Mouse (Mus musculus): ENCODE data around the gene Nr2c2ap. TPM values are rescaled to one million over a fixed set of nuclear protein-coding genes. Genes with fewer than 3 reads are reported as not detected.
A peak's percentile ranks its signal among the peaks of the same experiment; 100 is the strongest.

Nr2c2ap gene
- polyA plus RNA-seq, 1 experiment from 2014 or later = 46.0 TPM

DNA sequence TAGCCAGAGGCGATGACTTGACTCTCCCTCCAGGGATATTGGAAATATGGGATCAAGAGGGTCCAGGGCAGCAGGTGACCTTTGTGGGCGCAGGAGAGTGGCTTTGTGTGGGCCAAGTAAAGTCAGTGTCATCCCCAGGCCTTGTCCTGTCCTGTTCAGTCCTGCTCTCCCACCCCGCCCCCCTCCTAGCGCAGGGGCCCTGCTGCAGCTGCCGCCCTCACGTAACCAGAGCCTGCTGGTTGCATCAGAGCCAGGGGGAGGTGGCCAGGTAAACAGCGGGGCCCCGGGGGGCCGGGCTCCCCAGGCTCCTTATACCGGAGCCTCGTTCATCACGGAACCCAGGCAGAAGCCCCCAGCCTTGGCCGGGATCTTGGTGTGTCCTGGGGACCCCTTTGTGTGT is 19.0 kb downstream of the Nr2c2ap start:
- WGBS = 16% methylated on average over 13 of the region's 13 CpGs
- H3K4me2 ChIP-seq (ENCODE audit: low read length) = no peak overlapping the region

DNA sequence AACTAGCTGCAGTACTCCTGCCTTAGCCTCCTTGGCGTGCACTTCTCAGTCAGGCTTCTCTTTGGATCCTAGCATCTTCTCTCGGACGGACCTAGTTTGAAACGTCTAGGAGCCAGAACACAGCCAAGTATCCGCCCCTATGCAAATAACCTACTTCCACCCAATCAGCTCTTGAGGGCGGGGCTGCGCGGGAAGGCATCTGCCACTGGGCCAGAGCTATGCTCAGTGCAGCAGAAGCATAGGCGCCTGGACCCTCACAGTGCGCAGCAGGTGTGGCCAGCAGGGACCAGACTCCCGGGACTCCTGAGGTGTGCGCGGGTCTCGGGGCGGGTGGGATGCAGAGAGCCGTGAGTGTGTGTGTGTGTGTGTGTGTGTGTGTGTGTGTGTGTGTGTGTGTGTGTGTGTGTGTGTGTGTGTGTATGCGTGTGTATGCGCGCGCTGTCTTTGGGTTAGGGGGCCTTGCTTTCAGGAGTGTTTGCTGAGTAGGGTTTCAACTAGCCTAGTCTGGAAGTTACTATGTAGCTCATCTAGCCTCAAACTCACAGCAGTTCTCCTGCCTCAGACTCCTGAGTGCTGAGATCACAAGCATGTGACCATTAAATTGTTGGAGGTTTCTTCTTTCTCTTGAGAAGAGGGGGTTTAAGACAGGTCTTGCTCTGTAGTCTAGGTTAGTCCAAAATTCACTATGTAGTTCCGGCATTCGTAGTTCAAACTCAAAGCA is 21.6 kb downstream of the Nr2c2ap start:
- Histone ChIP-seq H3K27ac (ENCODE audit: low read depth, low read length) (no peak overlapping the region), H3K27me3 (replicated peaks; ENCODE audit: control insufficient read depth, insufficient read depth, low read length) (no peaks in the 10 kb centered on the region), H3K4me3 (ENCODE audit: low read depth, low read length) (no peak overlapping the region), H3K4me2 (ENCODE audit: low read length) (peak overlapping the region; percentile 31), H3K4me1 (ENCODE audit: control insufficient read depth, insufficient read depth, low read length) (no peaks in the 10 kb centered on the region), H3K9ac (ENCODE audit: low read length) (0 out of 2 replicates have a peak overlapping the region, but pooled peaks have one; percentile 17), H3K36me3 (ENCODE audit: control insufficient read depth, insufficient read depth, low read length) (no peaks in the 10 kb centered on the region), H3K9me3 (replicated peaks; ENCODE audit: control insufficient read depth, low read length) (no peaks in the 10 kb centered on the region)
- peak; percentile 96 for ATAC-seq
- 13% methylated on average over 20 of the region's 22 CpGs for WGBS
- DNase-seq (ENCODE audit: low spot score) = peak; percentile 91

More for the DNA sequence above, 19.0 kb downstream of the Nr2c2ap start:
- Histone ChIP-seq H3K27ac (ENCODE audit: low read depth, low read length) (no peak overlapping the region), H3K4me1 (ENCODE audit: control insufficient read depth, insufficient read depth, low read length) (no peaks in the 10 kb centered on the region), H3K27me3 (replicated peaks; ENCODE audit: control insufficient read depth, insufficient read depth, low read length) (no peaks in the 10 kb centered on the region), H3K9ac (ENCODE audit: low read length) (no peak overlapping the region), H3K36me3 (ENCODE audit: control insufficient read depth, insufficient read depth, low read length) (peaks cover 22% of the 10 kb centered on the region), H3K9me3 (replicated peaks; ENCODE audit: control insufficient read depth, low read length) (no peaks in the 10 kb centered on the region), H3K4me3 (ENCODE audit: low read depth, low read length) (no peak overlapping the region)
- no peak for DNase-seq (ENCODE audit: low spot score)
- ATAC-seq = no peak

DNA sequence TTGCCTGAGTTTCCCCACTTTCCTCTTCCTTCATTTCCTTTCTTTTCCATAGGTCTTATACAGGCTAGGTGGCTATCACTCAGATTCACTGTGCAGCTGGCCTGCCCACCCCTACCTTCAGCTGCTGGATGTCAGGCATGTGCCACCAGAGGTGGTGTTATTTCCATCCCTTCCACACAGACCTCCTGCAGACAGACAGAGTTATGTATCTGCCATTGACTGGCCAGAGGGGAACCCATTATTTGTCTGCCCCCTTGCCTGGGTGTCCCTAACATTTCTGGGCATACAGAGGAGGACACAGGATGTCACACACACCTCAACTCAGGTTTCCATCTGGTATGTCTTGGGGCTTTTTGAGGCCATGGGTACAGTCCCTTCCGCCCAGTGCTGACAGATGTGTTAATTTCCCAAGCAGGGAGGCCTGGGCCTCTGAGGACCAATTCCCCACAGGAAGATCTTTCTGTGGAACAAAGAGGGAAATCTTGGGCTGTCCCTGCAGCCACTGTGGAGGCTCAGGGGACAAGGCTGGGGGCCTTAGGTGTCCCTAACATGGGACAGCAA is 26.2 kb downstream of the Nr2c2ap start:
- no peaks in the 10 kb centered on the region for H3K4me1 ChIP-seq (ENCODE audit: control insufficient read depth, insufficient read depth, low read length)
- no peak overlapping the region for H3K4me3 ChIP-seq (ENCODE audit: low read depth, low read length)
- no peak overlapping the region for H3K4me2 ChIP-seq (ENCODE audit: low read length)
- no peak overlapping the region for H3K9ac ChIP-seq (ENCODE audit: low read length)
- no peak overlapping the region for H3K27ac ChIP-seq (ENCODE audit: low read depth, low read length)
- ATAC-seq (no peak), DNase-seq (ENCODE audit: low spot score) (no peak)
- WGBS = 94% methylated on average over 1 of the region's 1 CpGs
- no peaks in the 10 kb centered on the region for H3K9me3 ChIP-seq (replicated peaks; ENCODE audit: control insufficient read depth, low read length)
- no peaks in the 10 kb centered on the region for H3K27me3 ChIP-seq (replicated peaks; ENCODE audit: control insufficient read depth, insufficient read depth, low read length)
- no peaks in the 10 kb centered on the region for H3K36me3 ChIP-seq (ENCODE audit: control insufficient read depth, insufficient read depth, low read length)

DNA sequence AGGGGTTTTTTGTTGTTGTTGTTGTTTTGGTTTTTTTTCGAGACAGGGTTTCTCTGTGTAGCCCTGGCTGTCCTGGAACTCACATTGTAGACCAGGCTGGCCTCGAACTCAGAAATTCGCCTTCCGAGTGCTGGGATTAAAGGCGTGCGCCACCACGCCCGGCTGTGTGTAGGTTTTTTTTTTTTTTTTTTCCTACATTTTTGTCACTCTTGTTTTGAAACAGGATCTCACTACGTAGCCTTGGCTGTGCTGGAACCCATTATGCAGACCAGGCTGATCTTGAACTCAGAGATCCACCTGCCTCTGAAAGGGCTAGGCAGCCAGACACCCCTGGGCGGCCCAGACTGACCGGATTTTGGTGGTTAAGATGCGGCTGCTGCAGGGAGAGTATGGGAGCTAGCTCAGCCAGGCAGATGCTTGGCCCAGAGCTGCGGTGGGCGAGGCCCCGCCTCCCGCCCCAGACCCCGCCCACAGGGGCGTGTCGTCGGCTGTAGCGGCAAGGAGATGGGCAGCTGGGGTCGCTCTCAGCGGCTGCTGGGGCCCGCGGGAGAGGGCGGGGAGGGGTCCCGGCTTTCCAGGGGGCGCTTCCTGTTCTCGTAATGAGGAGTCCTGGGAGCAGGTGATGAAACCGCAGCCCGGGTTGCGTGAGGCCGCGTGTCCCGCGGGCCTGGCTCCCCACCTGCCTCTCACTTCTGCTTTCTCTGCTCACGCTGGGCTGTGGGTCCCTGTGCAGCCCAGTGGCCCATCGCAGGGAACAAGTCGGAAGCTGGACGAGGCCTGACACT is 27.1 kb downstream of the Nr2c2ap start:
- H3K36me3 ChIP-seq (ENCODE audit: control insufficient read depth, insufficient read depth, low read length) = no peaks in the 10 kb centered on the region
- H3K4me2 ChIP-seq (ENCODE audit: low read length) = peak overlapping the region; percentile 67
- H3K27me3 ChIP-seq (replicated peaks; ENCODE audit: control insufficient read depth, insufficient read depth, low read length) = no peaks in the 10 kb centered on the region
- no peaks in the 10 kb centered on the region for H3K9me3 ChIP-seq (replicated peaks; ENCODE audit: control insufficient read depth, low read length)
- ATAC-seq = peak; percentile 97
- 11% methylated on average over 40 of the region's 40 CpGs for WGBS
- peak; percentile 86 for DNase-seq (ENCODE audit: low spot score)
- H3K27ac ChIP-seq (ENCODE audit: low read depth, low read length) = no peak overlapping the region
- H3K4me1 ChIP-seq (ENCODE audit: control insufficient read depth, insufficient read depth, low read length) = no peaks in the 10 kb centered on the region
- peak overlapping the region; percentile 43 for H3K4me3 ChIP-seq (ENCODE audit: low read depth, low read length)
- H3K9ac ChIP-seq (ENCODE audit: low read length) = peak overlapping the region; percentile 59

DNA sequence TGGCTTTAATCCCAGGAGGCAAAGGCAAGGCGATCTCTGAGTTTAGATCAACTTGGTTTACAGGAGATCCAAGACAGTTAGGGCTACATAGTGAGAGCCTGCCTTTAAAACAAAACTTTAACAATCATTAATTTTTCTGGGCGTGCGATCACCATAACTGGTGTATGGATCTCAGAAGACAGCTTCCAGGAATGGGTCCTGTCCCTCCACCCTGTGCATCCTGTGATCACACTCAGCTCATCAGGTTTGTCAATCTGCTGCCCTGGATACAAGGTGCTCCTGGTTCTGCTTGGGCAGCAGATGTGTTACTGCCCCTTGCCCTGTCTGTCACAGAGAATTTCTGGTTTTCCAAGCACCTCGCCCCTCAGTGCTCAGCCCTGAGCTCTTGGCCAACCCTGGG is 28.1 kb downstream of the Nr2c2ap start:
- H3K27ac ChIP-seq (ENCODE audit: low read depth, low read length) = no peak overlapping the region
- WGBS = 88% methylated on average over 4 of the region's 4 CpGs
- no peaks in the 10 kb centered on the region for H3K4me1 ChIP-seq (ENCODE audit: control insufficient read depth, insufficient read depth, low read length)
- no peak overlapping the region for H3K9ac ChIP-seq (ENCODE audit: low read length)
- H3K4me3 ChIP-seq (ENCODE audit: low read depth, low read length) = no peak overlapping the region
- no peak overlapping the region for H3K4me2 ChIP-seq (ENCODE audit: low read length)
- ATAC-seq (no peak), DNase-seq (ENCODE audit: low spot score) (no peak)
- no peaks in the 10 kb centered on the region for H3K27me3 ChIP-seq (replicated peaks; ENCODE audit: control insufficient read depth, insufficient read depth, low read length)
- no peaks in the 10 kb centered on the region for H3K9me3 ChIP-seq (replicated peaks; ENCODE audit: control insufficient read depth, low read length)
- no peaks in the 10 kb centered on the region for H3K36me3 ChIP-seq (ENCODE audit: control insufficient read depth, insufficient read depth, low read length)

DNA sequence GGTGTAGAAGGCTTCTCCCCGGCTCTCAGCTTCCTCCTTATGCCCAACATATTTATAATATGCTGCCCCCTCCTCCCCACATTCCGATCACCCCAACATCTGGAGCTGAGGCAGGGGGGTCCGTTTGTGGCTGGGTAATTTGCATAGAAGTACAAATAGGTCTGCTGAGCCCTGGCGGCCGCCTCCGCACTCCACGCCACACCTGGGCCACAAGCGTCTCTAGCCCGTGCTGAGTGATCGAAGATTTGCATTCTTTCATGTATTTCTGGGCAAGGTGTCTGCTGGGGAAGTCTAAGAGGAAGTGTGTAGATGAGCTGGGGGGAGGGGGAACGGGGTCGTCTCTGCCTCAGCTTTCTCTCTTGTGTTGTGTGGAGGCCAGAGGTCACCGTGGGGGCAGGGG is 28.9 kb downstream of the Nr2c2ap start:
- ATAC-seq (no peak), DNase-seq (ENCODE audit: low spot score) (no peak)
- no peak overlapping the region for H3K4me2 ChIP-seq (ENCODE audit: low read length)
- no peaks in the 10 kb centered on the region for H3K9me3 ChIP-seq (replicated peaks; ENCODE audit: control insufficient read depth, low read length)
- 73% methylated on average over 13 of the region's 13 CpGs for WGBS
- H3K4me3 ChIP-seq (ENCODE audit: low read depth, low read length) = no peak overlapping the region
- no peaks in the 10 kb centered on the region for H3K4me1 ChIP-seq (ENCODE audit: control insufficient read depth, insufficient read depth, low read length)
- no peak overlapping the region for H3K27ac ChIP-seq (ENCODE audit: low read depth, low read length)
- H3K27me3 ChIP-seq (replicated peaks; ENCODE audit: control insufficient read depth, insufficient read depth, low read length) = no peaks in the 10 kb centered on the region
- H3K36me3 ChIP-seq (ENCODE audit: control insufficient read depth, insufficient read depth, low read length) = no peaks in the 10 kb centered on the region
- H3K9ac ChIP-seq (ENCODE audit: low read length) = no peak overlapping the region

DNA sequence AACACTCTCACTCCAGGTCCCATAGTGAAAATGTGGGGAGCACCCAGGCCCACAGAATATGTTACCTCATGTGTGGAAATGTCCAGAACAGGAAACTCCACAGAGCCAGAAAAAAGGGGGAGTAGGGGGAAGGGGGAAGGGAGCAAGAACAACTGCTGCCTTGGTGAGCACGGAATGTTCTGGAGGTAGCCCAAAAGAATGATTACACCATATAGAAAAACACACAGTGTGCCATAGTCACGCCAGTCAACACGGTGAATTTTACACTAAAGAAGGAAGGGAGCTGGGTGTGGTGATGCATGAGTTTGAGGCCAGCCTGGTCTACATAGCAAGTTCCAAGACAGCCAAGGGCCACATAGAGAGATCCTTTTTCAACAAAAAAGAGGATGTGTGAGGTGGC is 32.2 kb downstream of the Nr2c2ap start:
- Histone ChIP-seq H3K36me3 (ENCODE audit: control insufficient read depth, insufficient read depth, low read length) (no peaks in the 10 kb centered on the region), H3K4me2 (ENCODE audit: low read length) (no peak overlapping the region), H3K4me1 (ENCODE audit: control insufficient read depth, insufficient read depth, low read length) (no peaks in the 10 kb centered on the region), H3K4me3 (ENCODE audit: low read depth, low read length) (no peak overlapping the region), H3K27ac (ENCODE audit: low read depth, low read length) (no peak overlapping the region), H3K27me3 (replicated peaks; ENCODE audit: control insufficient read depth, insufficient read depth, low read length) (0 out of 2 replicates have a peak, but pooled peaks cover 4% of the 10 kb centered on the region), H3K9ac (ENCODE audit: low read length) (no peak overlapping the region), H3K9me3 (replicated peaks; ENCODE audit: control insufficient read depth, low read length) (no peaks in the 10 kb centered on the region)
- 89% methylated on average over 3 of the region's 3 CpGs for WGBS
- ATAC-seq (no peak), DNase-seq (ENCODE audit: low spot score) (no peak)

DNA sequence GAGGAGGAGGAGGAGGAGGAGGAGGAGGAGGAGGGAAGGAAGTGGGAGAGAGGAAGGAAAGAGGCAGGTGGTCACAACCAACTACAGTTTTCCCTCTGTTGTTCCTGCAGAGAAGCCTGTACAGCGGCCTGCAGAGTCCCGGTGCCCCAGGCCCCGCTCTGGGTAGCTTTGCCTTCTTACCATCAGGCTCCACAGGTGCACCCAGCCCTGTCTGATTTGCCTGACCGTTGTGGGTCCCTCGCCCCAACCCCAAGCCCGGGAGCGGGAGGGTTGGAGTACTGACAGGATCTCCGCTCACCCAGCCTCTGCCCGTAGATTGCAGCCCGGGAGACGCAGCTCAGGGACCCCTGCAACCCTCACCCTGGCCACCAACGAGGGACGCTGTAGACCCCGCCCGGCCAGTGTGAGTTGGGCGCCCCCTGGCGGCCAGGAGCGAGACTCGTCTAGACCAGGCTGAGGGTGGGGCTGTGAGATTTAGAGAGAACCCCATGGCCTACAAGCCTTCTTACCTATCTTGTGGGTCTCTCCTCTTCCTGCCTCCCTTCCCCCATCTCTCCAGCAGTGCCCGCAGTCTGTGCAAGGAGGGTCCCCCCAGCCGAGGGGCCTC is 35.5 kb downstream of the Nr2c2ap start:
- Histone ChIP-seq H3K27ac (ENCODE audit: low read depth, low read length) (no peak overlapping the region), H3K27me3 (replicated peaks; ENCODE audit: control insufficient read depth, insufficient read depth, low read length) (0 out of 2 replicates have a peak, but pooled peaks cover 4% of the 10 kb centered on the region), H3K36me3 (ENCODE audit: control insufficient read depth, insufficient read depth, low read length) (no peaks in the 10 kb centered on the region), H3K4me2 (ENCODE audit: low read length) (peak overlapping the region; percentile 47), H3K9ac (ENCODE audit: low read length) (no peak overlapping the region), H3K4me1 (ENCODE audit: control insufficient read depth, insufficient read depth, low read length) (peaks cover 3% of the 10 kb centered on the region; the same call in 1 of the 2 replicates), H3K4me3 (ENCODE audit: low read depth, low read length) (0 out of 2 replicates have a peak overlapping the region, but pooled peaks have one; percentile 13), H3K9me3 (replicated peaks; ENCODE audit: control insufficient read depth, low read length) (no peaks in the 10 kb centered on the region)
- 4% methylated on average over 21 of the region's 21 CpGs for WGBS
- peak; percentile 92 for ATAC-seq
- DNase-seq (ENCODE audit: low spot score) = peak; percentile 83
